Mouse (Mus musculus) brain, adult 2 months (tissue): Measurements from ENCODE around the gene Nsf.

Source experiments
- DNase-seq: peaks from one replicate; pipeline ENCODE4 v3.0.0; 2011; ENCODE audit warnings: low read depth, low spot score

Nsf gene

DNA sequence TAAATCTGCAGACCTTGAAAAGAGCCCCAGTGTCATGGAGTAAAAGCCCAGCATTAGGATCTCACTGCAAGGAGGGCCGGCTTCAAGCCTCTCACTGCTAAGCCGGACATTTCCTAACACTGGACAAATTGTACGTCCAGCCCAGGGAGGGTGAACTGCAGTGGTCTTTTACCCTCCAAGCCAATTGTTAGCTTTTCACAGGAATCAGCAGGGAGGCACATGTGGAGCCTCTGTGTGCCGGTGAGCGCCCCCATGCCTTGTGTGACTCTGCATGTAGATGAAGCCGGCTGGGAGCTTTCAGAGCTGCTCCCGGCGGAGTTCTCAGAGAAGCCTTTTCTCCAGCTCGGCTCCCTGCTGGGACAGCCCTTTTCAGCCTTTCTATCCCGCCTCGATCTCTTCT lies 113.0 kb downstream of the Nsf start:
- peak; percentile 60 for DNase-seq

DNA sequence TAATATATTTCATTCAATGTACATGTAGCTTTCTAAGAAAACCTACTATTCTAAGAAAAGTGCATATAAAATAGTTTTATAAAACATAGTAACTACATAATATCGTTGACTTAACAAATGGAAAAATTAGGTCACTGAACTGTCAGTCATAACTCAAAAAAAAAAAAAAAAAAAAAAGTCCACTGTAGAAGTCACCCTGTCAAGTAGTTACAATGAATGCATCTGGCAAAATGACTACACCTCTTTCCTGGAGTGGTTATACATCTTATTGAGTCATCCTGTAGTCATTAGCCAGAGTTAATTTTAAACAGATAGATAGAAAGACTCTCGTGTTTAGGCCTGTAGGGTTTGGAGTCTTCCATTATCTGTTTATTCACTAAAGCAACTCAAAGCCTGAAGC lies 114.9 kb downstream of the Nsf start:
- DNase-seq, result no peak

DNA sequence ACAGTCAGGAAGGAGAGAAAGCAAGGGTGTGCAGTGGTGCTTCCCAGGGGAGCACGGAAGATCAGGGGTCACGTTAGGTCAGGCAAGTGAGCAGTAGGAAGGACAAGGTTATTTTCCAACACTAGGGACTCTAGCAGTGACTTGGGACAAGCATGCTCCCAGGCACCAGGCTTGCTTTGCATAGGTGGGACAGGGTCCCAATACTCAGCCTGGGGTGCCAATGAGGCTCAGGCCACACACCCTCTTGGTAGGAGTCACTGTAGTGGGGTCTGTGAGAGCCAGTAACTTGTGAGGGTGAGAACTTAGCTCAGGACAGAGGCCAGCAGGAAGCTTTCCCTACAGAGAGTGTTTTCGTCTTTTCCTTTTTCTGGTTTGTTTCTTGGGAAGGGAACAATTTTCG lies 121.5 kb downstream of the Nsf start:
- DNase-seq, result no peak

DNA sequence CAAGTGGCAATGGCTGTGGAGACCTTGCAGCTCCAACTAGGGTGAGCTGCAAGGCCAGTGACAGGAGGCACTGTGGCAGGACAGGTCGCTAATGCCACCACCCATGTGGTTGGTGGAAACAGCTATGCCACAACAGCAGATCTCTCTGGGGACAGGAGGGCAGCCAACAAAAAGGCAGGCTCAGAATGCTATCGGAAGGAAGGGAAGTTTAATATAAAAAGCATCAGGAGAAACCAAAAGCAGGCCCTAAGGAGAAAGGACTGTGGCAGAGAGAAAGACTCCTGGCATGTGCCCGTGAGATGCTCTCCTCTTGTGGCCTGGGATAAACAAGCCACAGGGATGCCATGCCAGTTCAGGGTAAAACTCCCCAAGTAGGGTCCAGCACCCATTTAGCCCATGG lies 122.1 kb downstream of the Nsf start:
- no peak for DNase-seq

- DNase-seq, result no peak
These were observed 123.4 kb downstream of the Nsf start for GRCm38 (mm10) chr11:103830476-103830875.

DNA sequence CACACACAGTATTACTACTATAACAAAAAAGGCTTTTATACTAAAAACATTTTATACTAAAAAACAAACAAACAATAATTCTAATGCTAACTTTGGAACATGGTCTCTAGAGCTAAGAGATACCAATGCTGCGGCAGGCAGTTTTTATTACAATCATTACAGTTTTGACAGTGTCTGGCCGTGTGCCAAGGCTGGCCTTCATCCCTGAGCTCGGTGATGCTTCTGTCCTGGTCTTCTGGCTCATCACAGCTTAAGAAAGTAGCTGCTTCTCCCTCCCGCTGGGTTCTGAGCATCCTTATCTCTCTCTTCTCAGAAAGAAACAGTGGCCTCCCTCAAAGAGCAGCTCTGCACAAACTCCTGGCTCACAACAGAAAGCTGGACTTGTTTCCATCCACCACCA lies 123.9 kb downstream of the Nsf start:
- DNase-seq, result no peak

DNA sequence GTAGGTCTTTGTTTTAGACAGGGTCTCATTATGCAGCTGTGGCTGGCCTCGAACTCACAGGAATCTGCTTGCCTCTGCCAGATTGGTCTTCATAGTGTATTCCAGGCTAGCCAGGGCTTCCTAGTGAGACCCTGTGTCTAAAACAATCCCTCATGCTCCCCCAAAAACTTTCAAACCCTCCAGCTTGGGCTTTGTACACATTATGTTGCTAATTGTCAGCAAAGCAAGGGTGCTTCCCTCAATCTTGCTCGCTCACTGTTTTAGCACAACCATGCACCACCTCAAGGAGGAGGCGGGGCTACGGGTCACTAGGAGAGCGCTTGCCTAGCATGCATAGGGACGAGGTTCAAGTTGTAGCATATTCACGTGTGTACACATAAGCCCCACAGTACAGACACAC lies 125.0 kb downstream of the Nsf start:
- DNase-seq, result no peak

DNA sequence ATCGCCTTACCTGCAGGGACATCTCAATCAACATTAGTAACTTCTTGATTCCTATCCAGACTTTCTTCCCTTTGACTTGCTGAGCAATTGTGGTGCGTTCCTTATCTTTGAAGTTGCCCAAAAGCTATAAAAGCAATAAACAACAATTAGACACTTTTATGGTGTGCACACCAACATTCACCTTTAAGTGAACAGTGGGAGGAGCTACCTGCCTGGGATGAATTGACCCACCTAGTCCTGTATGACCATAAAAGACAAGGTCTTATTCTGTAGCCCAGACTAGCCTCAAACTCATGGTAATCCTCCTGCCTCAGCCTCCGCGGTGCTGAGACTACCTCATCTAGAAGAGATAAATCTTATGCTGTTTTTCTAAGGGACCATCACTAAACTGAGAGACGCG lies 126.7 kb downstream of the Nsf start:
- no peak for DNase-seq

DNA sequence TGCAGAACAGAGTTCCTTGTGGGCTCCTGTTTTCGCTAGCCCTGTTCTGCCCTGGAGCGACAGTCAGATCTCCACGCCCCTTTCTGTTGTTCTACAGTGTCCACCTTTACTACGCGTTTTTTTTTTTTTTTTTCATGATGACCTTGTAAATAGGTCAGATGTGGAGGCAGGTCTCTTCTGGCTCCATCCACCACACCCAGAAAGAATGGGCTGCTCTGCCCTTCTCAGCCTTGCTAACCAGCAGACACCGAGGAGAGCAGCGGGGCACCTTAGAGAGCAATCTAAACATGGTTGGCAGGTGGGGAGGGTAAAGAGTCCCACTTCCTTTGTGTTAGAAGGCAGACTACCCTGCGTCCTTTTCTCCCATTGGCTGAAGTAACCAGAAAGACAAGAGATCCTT lies 137.1 kb downstream of the Nsf start:
- DNase-seq, result no peak

- peak; percentile 40 for DNase-seq
These were observed 137.9 kb downstream of the Nsf start for GRCm38 (mm10) chr11:103815986-103816385.

GRCm38 (mm10) chr11:103814808-103815207 lies 139.0 kb downstream of the Nsf start:
- DNase-seq, result no peak

- DNase-seq, result peak; percentile 85
These were observed 142.6 kb downstream of the Nsf start for GRCm38 (mm10) chr11:103811246-103811645.

DNA sequence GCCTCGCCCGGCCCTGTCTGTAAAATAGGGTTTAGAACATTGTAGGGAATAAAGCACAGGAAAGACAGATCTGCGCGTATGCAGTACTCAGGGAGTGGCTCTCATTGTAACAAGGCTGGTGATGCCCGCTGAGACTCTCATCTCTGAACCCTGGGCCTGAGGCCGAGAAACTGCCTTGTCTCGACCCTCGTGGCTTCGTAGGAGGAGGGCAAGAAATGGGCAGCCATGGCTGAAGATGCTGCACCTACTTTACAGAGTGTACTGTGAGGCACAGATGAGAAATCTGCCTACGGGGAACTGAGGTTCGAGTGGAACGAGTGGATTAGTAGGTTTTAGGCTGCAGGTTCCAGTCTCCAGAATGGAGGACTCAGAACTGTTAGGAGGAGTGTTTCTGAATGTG lies 143.2 kb downstream of the Nsf start:
- DNase-seq, result no peak

- DNase-seq, result peak; percentile 56
These were observed 144.0 kb downstream of the Nsf start for GRCm38 (mm10) chr11:103809611-103810598.

- no peak for DNase-seq
These were observed 144.9 kb downstream of the Nsf start for GRCm38 (mm10) chr11:103808771-103809610.

GRCm38 (mm10) chr11:103807966-103808365 lies 145.9 kb downstream of the Nsf start:
- DNase-seq, result peak; percentile 85

DNA sequence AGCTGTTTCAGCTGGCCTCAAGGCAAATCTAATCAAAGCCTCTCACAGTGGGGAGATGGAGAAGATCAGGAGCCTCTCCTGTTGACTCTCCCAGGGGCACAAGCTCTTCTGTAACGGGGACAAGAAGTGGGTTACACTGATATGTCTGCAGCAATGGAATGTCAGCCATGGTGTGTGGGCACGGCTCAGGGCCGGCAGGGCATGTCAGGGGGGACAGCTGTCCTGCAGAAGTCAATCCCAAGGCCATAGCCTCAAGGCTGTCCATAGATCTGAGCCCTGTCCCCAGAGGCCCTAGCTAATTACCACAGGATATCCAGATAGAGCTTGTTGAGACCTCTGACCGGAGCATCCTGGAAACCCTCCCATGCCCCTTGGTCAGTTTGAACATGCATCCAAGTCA lies 149.1 kb downstream of the Nsf start:
- DNase-seq, result no peak

GRCm38 (mm10) chr11:103804126-103804525 lies 149.7 kb downstream of the Nsf start:
- peak; percentile 77 for DNase-seq

DNA sequence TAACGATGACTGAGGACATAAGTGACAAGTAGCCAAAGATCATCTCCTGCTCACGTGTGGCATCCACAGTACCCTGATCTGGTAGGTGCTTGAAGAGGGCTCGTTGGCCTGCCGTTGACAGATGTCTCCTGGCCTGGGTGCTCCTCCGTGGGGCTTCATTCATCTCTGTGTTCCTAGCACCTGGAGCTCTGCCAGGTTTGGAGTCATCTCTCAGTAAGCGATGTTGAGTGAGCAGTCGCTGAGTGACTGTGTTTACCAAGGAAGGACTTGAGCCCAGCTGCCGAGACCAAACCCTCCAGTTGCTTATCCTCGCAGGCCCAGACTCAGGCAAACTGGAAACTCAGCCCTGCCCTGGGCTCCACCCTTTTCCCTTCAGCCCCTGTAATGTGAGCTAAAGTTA lies 152.7 kb downstream of the Nsf start:
- peak; percentile 51 for DNase-seq

GRCm38 (mm10) chr11:103789951-103790350 lies 163.9 kb downstream of the Nsf start:
- DNase-seq, result peak; percentile 81

- peak; percentile 78 for DNase-seq
These were observed 173.7 kb downstream of the Nsf start for GRCm38 (mm10) chr11:103780152-103780551.

DNA sequence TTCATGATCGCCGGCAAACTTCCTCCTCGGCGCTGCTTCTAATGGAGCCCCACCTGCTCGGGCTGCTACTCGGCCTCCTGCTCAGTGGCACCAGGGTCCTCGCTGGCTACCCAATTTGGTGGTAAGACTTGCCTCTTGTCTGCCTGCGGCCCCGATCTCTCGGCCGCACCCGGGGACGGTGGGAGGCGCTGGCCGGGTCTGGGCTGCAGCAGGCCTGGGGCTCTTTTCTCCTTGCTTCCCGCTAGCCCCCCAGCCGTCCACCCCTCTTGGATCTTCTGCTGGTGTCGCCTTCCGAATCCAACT lies 179.7 kb downstream of the Nsf start:
- no peak for DNase-seq
